Mouse (Mus musculus) liver, embryonic 13.5 days (tissue): ENCODE results near the gene Tbc1d22a. TPM values are rescaled to one million over a fixed set of nuclear protein-coding genes. Genes with fewer than 3 reads are reported as not detected.

Source experiments
- ATAC-seq: fragments of 200-750 bp; cut with Nextera tagmentation; 2 replicates; pipeline ENCODE4 v1.8.0; 2017; ENCODE audit warnings: low read depth, mild to moderate bottlenecking, moderate number of reproducible peaks, moderate library complexity
- DNase-seq: peaks from one replicate; pipeline ENCODE4 v3.0.0; 2022
- H3K27ac ChIP-seq: fragments of 300-500 bp; sonication (generic); 2 replicates; pipeline ENCODE4 v1.5.1; 2015; ENCODE audit warnings: moderate library complexity, mild to moderate bottlenecking, inconsistent platforms
- H3K27me3 ChIP-seq: fragments of 300-500 bp; sonication (generic); 2 replicates; pipeline ENCODE4 v1.6.1; 2015; ENCODE audit warnings: mild to moderate bottlenecking, inconsistent platforms
- H3K36me3 ChIP-seq: fragments of 300-500 bp; sonication (generic); 2 replicates; pipeline ENCODE4 v1.6.1; 2015; ENCODE audit warnings: mild to moderate bottlenecking, inconsistent platforms
- H3K4me1 ChIP-seq: fragments of 300-500 bp; sonication (generic); replicated peaks from 2 replicates; pipeline ENCODE4 v1.6.1; 2015; ENCODE audit warnings: inconsistent platforms
- H3K4me2 ChIP-seq: fragments of 300-500 bp; sonication (generic); 2 replicates; pipeline ENCODE4 v1.6.1; 2015; ENCODE audit warnings: inconsistent platforms, mild to moderate bottlenecking, moderate library complexity
- H3K4me3 ChIP-seq: fragments of 300-500 bp; sonication (generic); replicated peaks from 2 replicates; pipeline ENCODE4 v1.5.1; 2015; ENCODE audit warnings: mild to moderate bottlenecking, inconsistent platforms
- H3K9ac ChIP-seq: fragments of 300-500 bp; sonication (generic); 2 replicates; pipeline ENCODE4 v1.6.1; 2015; ENCODE audit warnings: mild to moderate bottlenecking, inconsistent platforms
- H3K9me3 ChIP-seq: fragments of 300-500 bp; sonication (generic); replicated peaks from 2 replicates; pipeline ENCODE4 v1.6.1; 2016; ENCODE audit warnings: inconsistent platforms
- WGBS: fragments of 180-500 bp; shearing (Covaris S2); methylation state at CpG from one replicate; pipeline ENCODE4 v1.1.7; 2015; ENCODE audit not compliant: insufficient replicate concordance; 5-methylcytosine and 5-hydroxymethylcytosine counted together
- polyA plus RNA-seq: library from polyadenylated mRNA; unstranded; fragments of >200 nt; fragmentation: Nextera tagmentation; extraction: Ambion mirVana; gene quantifications from 2 replicates; pipeline ENCODE4 v1.2.1, GENCODE M21; 2015

Tbc1d22a gene
- polyA plus RNA-seq, 1 experiment from 2014 or later = 7.4 TPM

DNA sequence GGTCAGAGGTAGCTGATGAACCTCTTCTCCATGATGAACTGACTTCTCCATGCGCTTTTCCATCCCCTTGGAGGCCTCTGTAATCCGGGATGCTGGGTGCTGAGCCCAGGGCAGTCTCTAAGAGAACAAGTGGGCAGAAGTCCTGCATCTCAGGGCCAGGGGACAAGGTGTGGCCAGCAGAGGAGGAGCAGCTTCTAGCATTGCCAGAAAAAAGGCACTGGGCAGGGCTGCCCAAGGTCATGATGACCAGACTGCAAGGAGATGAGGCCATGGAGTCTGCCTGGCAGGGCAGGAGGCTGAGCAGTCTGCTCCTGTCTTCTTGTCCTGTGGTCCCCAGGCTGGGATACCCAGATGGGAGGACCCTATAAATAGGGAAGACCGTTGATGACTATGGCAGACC, 220.0 kb downstream of the Tbc1d22a start:
- peaks cover 10% of the 10 kb centered on the region for H3K4me1 ChIP-seq
- WGBS = 81% methylated on average over 3 of the region's 3 CpGs
- H3K27me3 ChIP-seq = no peaks in the 10 kb centered on the region
- no peak overlapping the region for H3K27ac ChIP-seq
- H3K9ac ChIP-seq = no peak overlapping the region
- no peak for ATAC-seq
- H3K4me2 ChIP-seq = no peak overlapping the region
- H3K4me3 ChIP-seq = no peak overlapping the region
- no peaks in the 10 kb centered on the region for H3K9me3 ChIP-seq
- H3K36me3 ChIP-seq = no peaks in the 10 kb centered on the region
- DNase-seq = no peak

DNA sequence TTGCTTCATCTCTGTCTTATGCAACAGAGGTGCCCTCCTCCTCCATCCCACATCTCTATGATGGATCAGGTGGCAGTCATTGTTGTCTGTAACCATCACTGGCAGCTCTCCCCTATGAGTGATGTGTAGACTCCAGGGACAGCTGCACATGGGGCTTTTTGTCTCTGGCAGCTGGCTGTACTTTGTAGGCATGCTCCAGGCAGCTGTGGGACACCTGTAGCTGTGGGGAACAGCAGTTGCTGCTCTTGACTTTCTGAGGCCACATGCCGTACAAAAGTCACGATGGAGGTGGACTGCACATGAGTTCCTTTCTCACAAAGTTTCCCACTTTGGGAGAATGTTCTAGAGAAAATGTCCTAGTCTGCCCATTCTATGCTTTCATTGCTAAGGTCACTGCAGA, 223.1 kb downstream of the Tbc1d22a start:
- no peak overlapping the region for H3K27ac ChIP-seq
- 76% methylated on average over 2 of the region's 2 CpGs for WGBS
- no peak for DNase-seq
- H3K4me2 ChIP-seq = no peak overlapping the region
- H3K9ac ChIP-seq = no peak overlapping the region
- H3K4me3 ChIP-seq = no peak overlapping the region
- ATAC-seq = no peak
- H3K9me3 ChIP-seq = no peaks in the 10 kb centered on the region
- peaks cover 19% of the 10 kb centered on the region for H3K4me1 ChIP-seq
- no peaks in the 10 kb centered on the region for H3K27me3 ChIP-seq
- no peaks in the 10 kb centered on the region for H3K36me3 ChIP-seq

DNA sequence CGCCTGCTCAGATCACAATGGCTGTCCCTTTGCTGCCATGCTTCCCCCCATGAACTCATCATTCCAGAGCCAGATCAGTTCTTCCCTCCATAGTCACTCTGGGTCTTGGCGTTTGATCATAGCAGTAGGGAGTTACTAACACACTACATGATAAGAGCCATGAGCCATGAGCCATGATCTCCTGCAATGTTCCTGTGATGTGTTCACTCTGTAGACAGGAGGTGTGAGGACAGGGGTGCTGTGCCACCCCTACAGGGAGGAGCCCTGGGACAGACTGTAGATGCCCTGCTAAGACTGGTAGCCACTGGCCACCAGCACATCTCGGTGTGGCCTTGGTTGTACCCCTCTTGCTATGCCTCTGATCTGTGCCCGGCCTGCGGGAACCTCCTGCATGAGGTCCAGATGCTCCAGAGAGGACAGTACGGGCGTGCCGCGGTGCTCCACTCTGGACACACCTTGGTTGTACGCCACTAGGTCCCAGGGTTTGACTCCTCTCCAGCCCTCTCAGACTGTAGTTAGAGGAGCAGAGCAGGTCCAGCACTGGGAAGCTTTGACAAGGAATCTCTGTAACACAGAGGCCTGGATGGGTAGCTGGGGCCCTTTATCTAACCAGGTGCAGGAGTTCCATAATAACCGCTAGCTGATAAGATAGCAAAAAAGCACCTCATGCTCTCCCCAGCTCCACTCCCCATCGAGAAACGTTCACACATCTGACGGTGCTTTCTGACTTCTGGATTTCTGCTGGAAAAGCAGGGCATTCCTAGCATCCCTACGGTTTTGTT, 224.9 kb downstream of the Tbc1d22a start:
- no peaks in the 10 kb centered on the region for H3K9me3 ChIP-seq
- peaks cover 19% of the 10 kb centered on the region for H3K4me1 ChIP-seq
- no peaks in the 10 kb centered on the region for H3K27me3 ChIP-seq
- no peak overlapping the region for H3K9ac ChIP-seq
- no peak overlapping the region for H3K4me3 ChIP-seq
- DNase-seq (peak; percentile 34), ATAC-seq (peak; percentile 93)
- no peaks in the 10 kb centered on the region for H3K36me3 ChIP-seq
- 51% methylated on average over 15 of the region's 15 CpGs for WGBS
- H3K4me2 ChIP-seq = peak overlapping the region; percentile 26; the same call in 1 of the 2 replicates
- H3K27ac ChIP-seq = no peak overlapping the region

DNA sequence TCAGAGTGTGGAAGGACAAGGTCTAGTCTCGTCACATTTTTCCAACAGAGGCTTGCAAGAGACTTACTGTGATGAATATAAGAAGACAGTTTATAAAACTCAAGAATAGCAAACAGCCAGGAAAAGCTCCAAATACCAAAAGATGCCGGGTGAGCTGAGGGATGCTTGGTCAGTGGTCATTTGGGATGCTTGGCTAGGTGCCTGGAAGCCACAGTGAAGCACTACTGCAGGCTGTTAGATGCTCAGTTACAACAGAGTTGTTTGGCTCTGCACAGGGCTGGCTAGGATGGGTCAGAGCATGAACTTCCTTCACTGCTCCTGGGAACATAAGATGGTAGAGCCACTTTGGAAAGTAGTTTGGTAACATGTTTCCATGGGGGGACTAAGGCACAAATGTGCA, 230.0 kb downstream of the Tbc1d22a start:
- WGBS = 74% methylated on average over 2 of the region's 2 CpGs
- no peak for ATAC-seq
- Histone ChIP-seq H3K9ac (no peak overlapping the region), H3K36me3 (no peaks in the 10 kb centered on the region), H3K27ac (no peak overlapping the region), H3K9me3 (no peaks in the 10 kb centered on the region), H3K4me1 (peaks cover 9% of the 10 kb centered on the region), H3K4me2 (no peak overlapping the region), H3K4me3 (no peak overlapping the region), H3K27me3 (no peaks in the 10 kb centered on the region)
- no peak for DNase-seq

DNA sequence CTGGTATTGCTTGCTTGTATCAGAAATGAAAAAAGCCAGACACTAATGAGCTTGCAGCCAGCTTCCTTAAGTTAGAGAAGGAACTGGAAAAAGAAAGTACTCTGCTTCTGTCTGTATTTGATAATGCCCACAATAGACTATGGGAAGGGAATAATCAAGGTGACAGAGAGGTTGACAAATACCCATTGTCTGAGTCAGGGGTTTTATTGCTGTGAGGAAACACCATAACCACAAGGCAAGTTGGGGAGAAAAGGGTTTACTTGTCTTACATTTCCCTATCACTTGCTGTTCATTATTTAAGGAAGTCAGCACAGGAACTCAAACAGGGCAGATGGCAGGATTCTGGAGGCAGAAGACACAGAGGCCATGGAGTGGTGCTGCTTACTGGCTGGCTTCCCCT, 231.8 kb downstream of the Tbc1d22a start:
- Histone ChIP-seq H3K4me1 (no peaks in the 10 kb centered on the region), H3K27ac (no peak overlapping the region), H3K27me3 (no peaks in the 10 kb centered on the region), H3K4me2 (no peak overlapping the region), H3K9ac (no peak overlapping the region), H3K9me3 (no peaks in the 10 kb centered on the region), H3K4me3 (no peak overlapping the region), H3K36me3 (no peaks in the 10 kb centered on the region)
- DNase-seq (no peak), ATAC-seq (no peak)

DNA sequence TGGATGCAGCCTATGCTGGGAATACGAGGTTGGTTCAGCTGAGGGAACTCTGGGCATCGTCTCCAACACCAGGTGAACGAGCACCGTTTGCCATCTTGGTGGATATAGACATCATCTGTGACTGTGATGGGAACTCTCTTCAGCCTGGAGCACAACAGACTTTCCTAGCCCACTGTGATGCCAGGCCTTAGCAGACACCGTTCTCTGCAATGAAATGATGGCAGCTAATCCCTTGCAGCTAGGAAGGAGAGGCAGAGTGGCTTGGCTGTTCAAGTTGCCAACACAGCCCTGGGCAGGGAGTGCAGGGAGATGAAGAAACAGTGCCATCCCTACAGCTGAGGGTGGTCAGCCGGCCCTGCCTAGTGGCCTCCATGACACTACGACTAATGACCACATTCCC, 233.0 kb downstream of the Tbc1d22a start:
- Histone ChIP-seq H3K9ac (no peak overlapping the region), H3K9me3 (no peaks in the 10 kb centered on the region), H3K27me3 (no peaks in the 10 kb centered on the region), H3K36me3 (no peaks in the 10 kb centered on the region), H3K4me1 (no peaks in the 10 kb centered on the region), H3K27ac (no peak overlapping the region), H3K4me3 (no peak overlapping the region), H3K4me2 (no peak overlapping the region)
- ATAC-seq (no peak), DNase-seq (no peak)
- WGBS = 69% methylated on average over 7 of the region's 7 CpGs

DNA sequence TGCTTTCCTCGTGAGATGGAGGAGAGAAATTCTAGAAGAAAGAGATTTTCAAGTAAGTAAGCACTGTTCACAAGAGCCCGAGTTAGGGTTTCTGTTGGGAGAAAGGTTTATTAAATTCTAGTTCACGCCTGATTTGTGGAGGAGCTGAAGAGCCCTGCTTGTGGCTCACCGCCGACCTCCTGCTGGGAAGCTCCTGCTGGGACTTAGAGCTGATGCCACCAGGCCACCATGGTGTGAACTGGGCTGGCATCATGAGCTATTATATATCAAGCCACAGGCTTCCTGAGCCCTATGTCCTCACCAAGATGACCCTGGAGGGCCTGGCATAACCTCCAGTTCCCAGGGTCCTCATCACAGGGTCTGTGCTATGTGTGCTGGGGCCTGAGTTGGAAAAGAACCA, 235.0 kb downstream of the Tbc1d22a start:
- ATAC-seq = no peak
- no peak for DNase-seq
- Histone ChIP-seq H3K4me2 (no peak overlapping the region), H3K27ac (no peak overlapping the region), H3K9ac (no peak overlapping the region), H3K4me3 (no peak overlapping the region), H3K27me3 (no peaks in the 10 kb centered on the region), H3K36me3 (no peaks in the 10 kb centered on the region), H3K4me1 (no peaks in the 10 kb centered on the region), H3K9me3 (no peaks in the 10 kb centered on the region)
- 74% methylated on average over 5 of the region's 5 CpGs for WGBS

DNA sequence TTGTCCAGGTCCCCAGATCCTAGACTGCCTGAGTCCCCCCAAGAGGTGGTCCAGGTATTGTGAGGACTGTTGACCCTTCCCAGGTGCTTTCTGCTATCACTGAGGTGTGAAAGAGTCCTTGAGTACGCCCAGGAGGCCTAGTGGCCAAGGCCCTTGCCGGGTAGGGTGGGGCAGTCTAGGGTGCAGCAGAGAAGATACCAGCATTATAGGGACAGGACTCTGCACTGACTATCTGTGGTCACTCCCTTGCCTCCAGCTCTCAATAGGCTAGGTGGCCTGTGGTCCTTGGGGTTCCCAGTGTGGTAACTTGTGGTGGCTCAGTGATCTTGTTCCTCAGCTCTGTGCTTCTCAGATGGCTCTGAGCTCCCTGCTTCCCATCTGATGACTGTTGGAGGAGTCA, 235.5 kb downstream of the Tbc1d22a start:
- no peak overlapping the region for H3K27ac ChIP-seq
- H3K27me3 ChIP-seq = no peaks in the 10 kb centered on the region
- ATAC-seq (no peak), DNase-seq (no peak)
- WGBS = 83% methylated on average over 2 of the region's 2 CpGs
- H3K9ac ChIP-seq = no peak overlapping the region
- no peak overlapping the region for H3K4me3 ChIP-seq
- H3K36me3 ChIP-seq = no peaks in the 10 kb centered on the region
- no peak overlapping the region for H3K4me2 ChIP-seq
- no peaks in the 10 kb centered on the region for H3K4me1 ChIP-seq
- H3K9me3 ChIP-seq = no peaks in the 10 kb centered on the region

DNA sequence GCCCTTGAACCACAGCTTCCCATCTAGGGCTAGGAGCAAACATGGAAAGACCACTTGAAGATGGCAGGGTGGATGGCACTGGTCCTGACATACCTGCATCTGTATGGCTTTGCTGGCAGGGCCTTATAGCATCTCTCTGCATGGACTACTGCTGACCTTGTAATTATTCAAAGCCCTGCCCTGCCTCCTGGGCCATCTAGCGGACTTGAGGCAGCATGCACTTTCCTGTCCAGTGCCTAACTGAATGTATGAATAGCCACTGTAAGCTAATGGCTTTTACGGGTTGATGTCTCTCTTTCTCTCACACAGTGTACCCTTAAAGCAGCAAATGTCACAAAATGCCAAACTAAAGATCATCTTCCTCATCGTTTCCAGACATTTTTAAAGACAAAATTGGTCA, 245.2 kb downstream of the Tbc1d22a start:
- Histone ChIP-seq H3K4me1 (no peaks in the 10 kb centered on the region), H3K27me3 (no peaks in the 10 kb centered on the region), H3K4me3 (no peak overlapping the region), H3K4me2 (no peak overlapping the region), H3K27ac (no peak overlapping the region), H3K9ac (no peak overlapping the region), H3K36me3 (no peaks in the 10 kb centered on the region), H3K9me3 (no peaks in the 10 kb centered on the region)
- no peak for ATAC-seq
- DNase-seq = no peak
- 71% methylated on average over 3 of the region's 3 CpGs for WGBS

DNA sequence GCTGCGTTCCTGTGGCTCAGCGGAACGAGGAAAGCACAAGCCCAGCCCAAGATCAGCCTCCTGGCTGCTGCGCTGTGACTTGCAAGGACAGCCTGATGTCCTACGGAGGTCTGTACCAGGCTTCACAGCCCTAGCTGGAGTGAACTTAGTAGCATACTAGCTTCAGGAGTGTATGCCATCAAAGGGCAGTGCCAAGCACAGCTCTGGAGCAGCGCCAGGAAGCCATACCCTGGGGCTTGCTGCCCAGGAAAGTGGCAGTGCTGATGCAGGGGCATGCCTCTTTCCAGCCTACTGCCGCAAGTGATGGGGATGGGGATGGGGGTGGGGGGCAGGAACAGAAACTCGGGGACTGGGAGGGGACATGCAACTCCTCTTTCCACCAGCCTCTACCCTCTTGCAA, 248.4 kb downstream of the Tbc1d22a start:
- no peaks in the 10 kb centered on the region for H3K9me3 ChIP-seq
- no peaks in the 10 kb centered on the region for H3K4me1 ChIP-seq
- no peak overlapping the region for H3K4me2 ChIP-seq
- WGBS = 79% methylated on average over 8 of the region's 8 CpGs
- no peak overlapping the region for H3K4me3 ChIP-seq
- no peak overlapping the region for H3K27ac ChIP-seq
- ATAC-seq (no peak), DNase-seq (no peak)
- H3K36me3 ChIP-seq = no peaks in the 10 kb centered on the region
- no peaks in the 10 kb centered on the region for H3K27me3 ChIP-seq
- H3K9ac ChIP-seq = no peak overlapping the region

DNA sequence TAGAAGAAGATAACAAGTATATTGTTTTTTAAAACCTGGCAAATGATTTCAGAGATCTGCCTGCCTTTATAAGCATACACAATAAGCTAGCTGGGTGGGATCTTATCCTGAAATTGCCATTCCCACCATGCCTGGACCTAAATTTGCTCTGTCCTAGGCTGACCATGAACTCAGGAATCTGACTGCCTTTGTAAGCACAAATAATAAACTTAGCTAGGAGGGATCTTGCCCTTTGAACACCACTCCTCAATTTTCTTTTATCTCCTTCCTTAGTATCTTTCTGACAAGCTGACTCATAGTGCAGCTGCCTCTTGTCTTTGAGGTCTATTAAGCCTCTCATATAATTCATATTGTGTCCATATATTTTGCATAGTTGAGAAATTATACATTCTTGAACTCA, 253.8 kb downstream of the Tbc1d22a start:
- H3K9me3 ChIP-seq = no peaks in the 10 kb centered on the region
- no peak overlapping the region for H3K9ac ChIP-seq
- no peaks in the 10 kb centered on the region for H3K27me3 ChIP-seq
- no peak for DNase-seq
- no peaks in the 10 kb centered on the region for H3K4me1 ChIP-seq
- no peak overlapping the region for H3K4me2 ChIP-seq
- no peak for ATAC-seq
- no peak overlapping the region for H3K27ac ChIP-seq
- H3K36me3 ChIP-seq = no peaks in the 10 kb centered on the region
- no peak overlapping the region for H3K4me3 ChIP-seq

DNA sequence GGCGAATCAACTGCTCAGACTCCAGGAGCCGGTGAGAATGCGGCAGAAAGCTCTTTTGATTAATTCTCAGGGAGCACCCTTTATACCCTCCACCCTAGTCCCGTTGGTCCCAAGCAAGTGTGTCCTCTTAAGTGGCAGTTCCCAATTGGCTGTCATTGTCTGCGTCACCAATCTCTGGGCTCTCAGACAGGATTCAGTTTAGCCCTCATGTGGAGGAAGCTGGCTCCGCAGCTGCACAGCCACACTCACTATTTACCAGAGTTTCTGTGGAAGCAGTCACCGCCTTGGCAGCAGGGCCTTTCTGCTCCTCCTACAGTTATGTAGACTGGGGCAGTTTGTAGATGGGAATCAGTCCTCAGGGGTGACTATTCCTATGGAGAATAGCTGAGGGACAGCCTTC, 256.9 kb downstream of the Tbc1d22a start:
- WGBS = 66% methylated on average over 7 of the region's 7 CpGs
- no peak for ATAC-seq
- no peak overlapping the region for H3K27ac ChIP-seq

More for the DNA sequence above, 256.9 kb downstream of the Tbc1d22a start:
- H3K4me1 ChIP-seq = no peaks in the 10 kb centered on the region
- no peaks in the 10 kb centered on the region for H3K36me3 ChIP-seq
- no peak overlapping the region for H3K4me3 ChIP-seq
- H3K9ac ChIP-seq = no peak overlapping the region
- no peaks in the 10 kb centered on the region for H3K9me3 ChIP-seq
- H3K27me3 ChIP-seq = no peaks in the 10 kb centered on the region
- no peak for DNase-seq
- H3K4me2 ChIP-seq = no peak overlapping the region
